Mouse (Mus musculus) embryonic fibroblast, embryonic 13.5 days (primary cell): ENCODE data around the gene Lzts2.
A peak's percentile ranks its signal among the peaks of the same experiment; 100 is the strongest.

ENCODE experiments used
- CTCF ChIP-seq: IDR thresholded peaks from 2 replicates; pipeline ENCODE4 v1.5.1; 2011; ENCODE audit warnings: mild to moderate bottlenecking, control low read depth, low read length, moderate library complexity, borderline replicate concordance; ENCODE audit not compliant: insufficient read depth
- POLR2A ChIP-seq: IDR thresholded peaks from 2 replicates; pipeline ENCODE4 v1.6.1; 2011; ENCODE audit warnings: low read depth, mild to moderate bottlenecking, control low read depth, low read length, moderate library complexity

DNA sequence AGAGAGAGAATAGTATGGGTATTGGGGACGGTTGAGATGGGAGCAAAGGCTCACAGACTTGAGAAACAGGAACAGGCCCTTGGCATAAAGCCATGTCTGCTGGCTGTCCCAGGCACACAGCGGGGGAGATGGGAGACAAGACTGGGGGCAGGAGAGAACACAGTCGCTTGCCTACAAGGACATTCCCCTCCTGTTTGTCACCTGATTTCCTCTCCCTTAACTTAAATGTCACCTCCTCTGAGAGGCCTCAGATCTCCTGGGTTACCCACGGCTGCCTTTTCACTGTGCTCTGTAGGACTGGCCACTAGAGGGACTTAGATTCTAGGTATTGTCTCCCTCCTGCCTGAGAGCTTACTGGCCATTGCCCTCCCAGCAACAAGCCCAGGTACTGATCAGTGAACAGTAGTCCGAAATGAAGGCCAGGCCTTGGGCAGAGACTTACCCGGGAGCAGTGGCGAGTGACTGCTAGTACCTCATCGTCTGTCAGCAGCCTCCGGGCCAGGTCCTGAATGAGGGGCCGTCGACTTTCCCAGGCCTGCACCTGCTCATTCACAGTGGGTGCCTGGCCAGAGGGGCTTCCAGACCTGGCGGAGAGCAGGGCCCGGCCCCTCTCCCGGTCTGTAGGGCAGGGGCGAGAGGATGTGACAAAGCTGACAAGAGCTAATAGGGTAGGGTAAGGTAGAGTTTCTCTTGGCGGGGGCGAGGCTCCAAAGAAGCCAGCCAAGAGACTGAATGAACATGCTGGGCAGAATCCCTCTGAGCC is 18.5 kb downstream of the Lzts2 start:
- TF ChIP-seq CTCF (0 out of 2 replicates have a peak, but pooled peaks have one; percentile 16), POLR2A (no peak)
